Mouse (Mus musculus): ENCODE measurements around the gene Lrp3. TPM values are rescaled to one million over a fixed set of nuclear protein-coding genes. Genes with fewer than 3 reads are reported as not detected.
A peak's percentile ranks its signal among the peaks of the same experiment; 100 is the strongest.
"Not testable (repeated sequence)": the region's sequence is repeated elsewhere in the genome, so short reads cannot be mapped to it uniquely, and the experiment has no call there.

Gene Lrp3
- 9.0 and 9.7 TPM in 2 replicates for polyA plus RNA-seq (2014; fragmentation: Nextera tagmentation; extraction: Ambion mirVana)

GRCm38 (mm10) chr7:35215225-35215624 lies at the start of gene Lrp3:
Gene Lrp3, minus strand, starts transcription at chr7:35215498.
- no peak within 1 kb of the TSS for H3K27ac ChIP-seq (ENCODE audit: low read length)
- H3K4me3 ChIP-seq (ENCODE audit: low read depth, low read length) = peak within 1 kb of the TSS; percentile 65
- peaks cover 10% of the 10 kb centered on the region; the same call in 1 of the 2 replicates for H3K4me1 ChIP-seq (ENCODE audit: control insufficient read depth, insufficient read depth, low read length)
- no peaks in the 10 kb centered on the region for H3K27me3 ChIP-seq (ENCODE audit: control insufficient read depth, insufficient read depth, low read length)
- WGBS = under 1% methylated on average over 52 of the region's 53 CpGs
- peak within 1 kb of the TSS; percentile 65 for H3K4me2 ChIP-seq (replicated peaks; ENCODE audit: low read depth, low read length)
- H3K9ac ChIP-seq (replicated peaks; ENCODE audit: low read depth, low read length) = peak within 1 kb of the TSS; percentile 64
- peak; percentile 91 for ATAC-seq (ENCODE audit: insufficient number of reproducible peaks, insufficient read depth, low FRiP score, low read depth)
- no peaks in the 10 kb centered on the region for H3K9me3 ChIP-seq (ENCODE audit: control insufficient read depth, low read depth, low read length)
- H3K36me3 ChIP-seq (ENCODE audit: control insufficient read depth, insufficient read depth, low read length) = no peaks in the 10 kb centered on the region; the same call in 1 of the 2 replicates

GRCm38 (mm10) chr7:35264746-35265145 lies 49.4 kb upstream of the Lrp3 start:
- H3K27ac ChIP-seq (ENCODE audit: low read length) = no peak overlapping the region
- no peak for ATAC-seq (ENCODE audit: insufficient number of reproducible peaks, insufficient read depth, low FRiP score, low read depth)
- H3K4me3 ChIP-seq (ENCODE audit: low read depth, low read length) = no peak overlapping the region
- H3K27me3 ChIP-seq (ENCODE audit: control insufficient read depth, insufficient read depth, low read length) = no peaks in the 10 kb centered on the region
- H3K4me2 ChIP-seq (replicated peaks; ENCODE audit: low read depth, low read length) = no peak overlapping the region
- no peaks in the 10 kb centered on the region for H3K36me3 ChIP-seq (ENCODE audit: control insufficient read depth, insufficient read depth, low read length)
- no peaks in the 10 kb centered on the region for H3K4me1 ChIP-seq (ENCODE audit: control insufficient read depth, insufficient read depth, low read length)
- 14% methylated on average over 7 of the region's 7 CpGs for WGBS
- H3K9ac ChIP-seq (replicated peaks; ENCODE audit: low read depth, low read length) = no peak overlapping the region
- no peaks in the 10 kb centered on the region for H3K9me3 ChIP-seq (ENCODE audit: control insufficient read depth, low read depth, low read length)

- H3K27ac ChIP-seq (ENCODE audit: low read length) = no peak overlapping the region
- no peaks in the 10 kb centered on the region for H3K36me3 ChIP-seq (ENCODE audit: control insufficient read depth, insufficient read depth, low read length)
- no peak overlapping the region for H3K4me3 ChIP-seq (ENCODE audit: low read depth, low read length)
- H3K27me3 ChIP-seq (ENCODE audit: control insufficient read depth, insufficient read depth, low read length) = no peaks in the 10 kb centered on the region
- H3K4me1 ChIP-seq (ENCODE audit: control insufficient read depth, insufficient read depth, low read length) = no peaks in the 10 kb centered on the region
- no peak for ATAC-seq (ENCODE audit: insufficient number of reproducible peaks, insufficient read depth, low FRiP score, low read depth)
- WGBS = 79% methylated on average over 15 of the region's 15 CpGs
- no peak overlapping the region for H3K9ac ChIP-seq (replicated peaks; ENCODE audit: low read depth, low read length)
- H3K9me3 ChIP-seq (ENCODE audit: control insufficient read depth, low read depth, low read length) = no peaks in the 10 kb centered on the region
- H3K4me2 ChIP-seq (replicated peaks; ENCODE audit: low read depth, low read length) = no peak overlapping the region
Measured at GRCm38 (mm10) chr7:35263595-35264489, 48.5 kb upstream of the Lrp3 start.

- Histone ChIP-seq H3K4me2 (replicated peaks; ENCODE audit: low read depth, low read length) (no peak overlapping the region), H3K36me3 (ENCODE audit: control insufficient read depth, insufficient read depth, low read length) (no peaks in the 10 kb centered on the region), H3K27ac (ENCODE audit: low read length) (no peak overlapping the region), H3K4me3 (ENCODE audit: low read depth, low read length) (no peak overlapping the region), H3K4me1 (ENCODE audit: control insufficient read depth, insufficient read depth, low read length) (no peaks in the 10 kb centered on the region), H3K9ac (replicated peaks; ENCODE audit: low read depth, low read length) (no peak overlapping the region), H3K27me3 (ENCODE audit: control insufficient read depth, insufficient read depth, low read length) (no peaks in the 10 kb centered on the region), H3K9me3 (ENCODE audit: control insufficient read depth, low read depth, low read length) (no peaks in the 10 kb centered on the region)
- no peak for ATAC-seq (ENCODE audit: insufficient number of reproducible peaks, insufficient read depth, low FRiP score, low read depth)
- 86% methylated on average over 8 of the region's 8 CpGs for WGBS
Measured at GRCm38 (mm10) chr7:35259384-35259783, 44.1 kb upstream of the Lrp3 start.

- no peak for ATAC-seq (ENCODE audit: insufficient number of reproducible peaks, insufficient read depth, low FRiP score, low read depth)
Measured at GRCm38 (mm10) chr7:35258294-35258693, 43.0 kb upstream of the Lrp3 start.

GRCm38 (mm10) chr7:35252041-35252558 lies 36.8 kb upstream of the Lrp3 start:
- H3K9me3 ChIP-seq (ENCODE audit: control insufficient read depth, low read depth, low read length) = no peaks in the 10 kb centered on the region
- peak overlapping the region; percentile 31 for H3K4me2 ChIP-seq (replicated peaks; ENCODE audit: low read depth, low read length)
- no peaks in the 10 kb centered on the region for H3K36me3 ChIP-seq (ENCODE audit: control insufficient read depth, insufficient read depth, low read length)
- ATAC-seq (ENCODE audit: insufficient number of reproducible peaks, insufficient read depth, low FRiP score, low read depth) = no peak; the same call in 1 of the 2 replicates
- no peak overlapping the region for H3K27ac ChIP-seq (ENCODE audit: low read length)
- H3K9ac ChIP-seq (replicated peaks; ENCODE audit: low read depth, low read length) = no peak overlapping the region
- H3K4me3 ChIP-seq (ENCODE audit: low read depth, low read length) = no peak overlapping the region
- no peaks in the 10 kb centered on the region for H3K4me1 ChIP-seq (ENCODE audit: control insufficient read depth, insufficient read depth, low read length)
- 11% methylated on average over 13 of the region's 13 CpGs for WGBS
- H3K27me3 ChIP-seq (ENCODE audit: control insufficient read depth, insufficient read depth, low read length) = no peaks in the 10 kb centered on the region

More at GRCm38 (mm10) chr7:35258294-35258693, 43.0 kb upstream of the Lrp3 start:
- 51% methylated on average over 7 of the region's 7 CpGs for WGBS
- Histone ChIP-seq H3K4me3 (ENCODE audit: low read depth, low read length) (no peak overlapping the region), H3K27me3 (ENCODE audit: control insufficient read depth, insufficient read depth, low read length) (no peaks in the 10 kb centered on the region), H3K9me3 (ENCODE audit: control insufficient read depth, low read depth, low read length) (no peaks in the 10 kb centered on the region), H3K27ac (ENCODE audit: low read length) (no peak overlapping the region), H3K9ac (replicated peaks; ENCODE audit: low read depth, low read length) (no peak overlapping the region), H3K36me3 (ENCODE audit: control insufficient read depth, insufficient read depth, low read length) (no peaks in the 10 kb centered on the region), H3K4me2 (replicated peaks; ENCODE audit: low read depth, low read length) (no peak overlapping the region), H3K4me1 (ENCODE audit: control insufficient read depth, insufficient read depth, low read length) (no peaks in the 10 kb centered on the region)

GRCm38 (mm10) chr7:35237935-35238334 lies 22.6 kb upstream of the Lrp3 start:
- not testable (repeated sequence) for H3K9ac ChIP-seq (replicated peaks; ENCODE audit: low read depth, low read length); H3K27me3 ChIP-seq (ENCODE audit: control insufficient read depth, insufficient read depth, low read length); H3K4me1 ChIP-seq (ENCODE audit: control insufficient read depth, insufficient read depth, low read length); H3K27ac ChIP-seq (ENCODE audit: low read length); H3K9me3 ChIP-seq (ENCODE audit: control insufficient read depth, low read depth, low read length); H3K4me3 ChIP-seq (ENCODE audit: low read depth, low read length); H3K4me2 ChIP-seq (replicated peaks; ENCODE audit: low read depth, low read length); ATAC-seq (ENCODE audit: insufficient number of reproducible peaks, insufficient read depth, low FRiP score, low read depth); H3K36me3 ChIP-seq (ENCODE audit: control insufficient read depth, insufficient read depth, low read length)
- 73% methylated on average over 2 of the region's 3 CpGs for WGBS

- WGBS = 19% methylated on average over 9 of the region's 9 CpGs
- peak; percentile 54 for ATAC-seq (ENCODE audit: insufficient number of reproducible peaks, insufficient read depth, low FRiP score, low read depth)
- Histone ChIP-seq H3K4me1 (ENCODE audit: control insufficient read depth, insufficient read depth, low read length) (peaks cover 7% of the 10 kb centered on the region; the same call in 1 of the 2 replicates), H3K4me3 (ENCODE audit: low read depth, low read length) (peak overlapping the region; percentile 57), H3K27ac (ENCODE audit: low read length) (peak overlapping the region; percentile 91), H3K27me3 (ENCODE audit: control insufficient read depth, insufficient read depth, low read length) (no peaks in the 10 kb centered on the region), H3K36me3 (ENCODE audit: control insufficient read depth, insufficient read depth, low read length) (no peaks in the 10 kb centered on the region), H3K9me3 (ENCODE audit: control insufficient read depth, low read depth, low read length) (0 out of 2 replicates have a peak, but pooled peaks cover 2% of the 10 kb centered on the region), H3K9ac (replicated peaks; ENCODE audit: low read depth, low read length) (no peak overlapping the region), H3K4me2 (replicated peaks; ENCODE audit: low read depth, low read length) (peak overlapping the region; percentile 47)
Measured at GRCm38 (mm10) chr7:35235308-35235707, 20.0 kb upstream of the Lrp3 start.
